Mouse (Mus musculus): ENCODE data around the gene Cmip. TPM values are rescaled to one million over a fixed set of nuclear protein-coding genes. Genes with fewer than 3 reads are reported as not detected.

Cmip gene
- total and polyA plus RNA-seq, 3 experiments = 17.0 to 71.8 TPM; not detected in 1

GRCm38 (mm10) chr8:117233199-117233598 lies 23.7 kb upstream of the Cmip start:
- DNase-seq (ENCODE audit: low read depth, low spot score) = peak; percentile 64
- H3K9me3 ChIP-seq (replicated peaks; ENCODE audit: insufficient read depth, low read length) = no peaks in the 10 kb centered on the region
- no peak overlapping the region for H3K4me3 ChIP-seq (ENCODE audit: control insufficient read depth in 1 of 2, insufficient read depth in 1 of 2, low read depth in 2 of 2, low read length in 2 of 2)
- H3K79me2 ChIP-seq (ENCODE audit: control insufficient read depth, insufficient read depth, low read length, poor library complexity) = no peaks in the 10 kb centered on the region
- H3K27me3 ChIP-seq (ENCODE audit: control insufficient read depth in 1 of 2, insufficient read depth in 2 of 2, low read length in 2 of 2) = no peaks in the 10 kb centered on the region
- H3K27ac ChIP-seq (ENCODE audit: control insufficient read depth, low read depth, low read length) = no peak overlapping the region
- peaks cover 0 to 6% of the 10 kb centered on the region in 2 experiments; a peak in 2 of 4 replicates for H3K36me3 ChIP-seq (ENCODE audit: control insufficient read depth in 1 of 2, insufficient read depth in 2 of 2, low read length in 2 of 2)
- H3K4me1 ChIP-seq (ENCODE audit: control insufficient read depth in 1 of 2, insufficient read depth in 2 of 2, low read length in 2 of 2) = peaks cover 2 to 11% of the 10 kb centered on the region in 2 experiments; a peak in 3 of 4 replicates
- TF ChIP-seq CTCF (IDR thresholded peaks at IDR 0.05 in 2 of 3, conservative IDR thresholded peaks at IDR 0.05 in 1 of 3; ENCODE audit: control insufficient read depth in 1 of 3, insufficient read depth in 1 of 3, low read depth in 2 of 3, low read length in 3 of 3, poor library complexity in 1 of 3, severe bottlenecking in 1 of 3) (peak in 2 of 3 experiments; percentile 29 to 55; a peak in 4 of 6 replicates), TAL1 (IDR thresholded peaks at IDR 0.05; ENCODE audit: low read length) (no peak), MEF2A (IDR thresholded peaks at IDR 0.05; ENCODE audit: extremely low read depth, insufficient replicate concordance, low read depth, low read length, poor library complexity, severe bottlenecking) (no peak), CHD1 (IDR thresholded peaks at IDR 0.05; ENCODE audit: low read depth, low read length) (no peak), SMC3 (IDR thresholded peaks at IDR 0.05; ENCODE audit: low read depth, low read length) (0 out of 2 replicates have a peak, but pooled peaks have one; percentile 11), POLR2AphosphoS2 (IDR thresholded peaks at IDR 0.05; ENCODE audit: low read length) (no peak)
- H3K9ac ChIP-seq (ENCODE audit: control insufficient read depth, low read depth, low read length, poor library complexity, severe bottlenecking) = no peak overlapping the region

GRCm38 (mm10) chr8:117236531-117236930 lies 20.3 kb upstream of the Cmip start:
- H3K27ac ChIP-seq (ENCODE audit: control insufficient read depth, low read depth, low read length) = no peak overlapping the region
- peaks cover 2 to 11% of the 10 kb centered on the region in 2 experiments; a peak in 3 of 4 replicates for H3K4me1 ChIP-seq (ENCODE audit: control insufficient read depth in 1 of 2, insufficient read depth in 2 of 2, low read length in 2 of 2)
- H3K36me3 ChIP-seq (ENCODE audit: control insufficient read depth in 1 of 2, insufficient read depth in 2 of 2, low read length in 2 of 2) = peaks cover 0 to 6% of the 10 kb centered on the region in 2 experiments; a peak in 2 of 4 replicates
- TF ChIP-seq ELF1 (IDR thresholded peaks at IDR 0.05; ENCODE audit: low read depth, low read length) (no peak), BHLHE40 (IDR thresholded peaks at IDR 0.05; ENCODE audit: borderline replicate concordance, low read depth, low read length) (no peak), ZKSCAN1 (IDR thresholded peaks at IDR 0.05; ENCODE audit: low read depth, low read length) (no peak), CTCF (IDR thresholded peaks at IDR 0.05 in 2 of 3, conservative IDR thresholded peaks at IDR 0.05 in 1 of 3; ENCODE audit: control insufficient read depth in 1 of 3, insufficient read depth in 1 of 3, low read depth in 2 of 3, low read length in 3 of 3, poor library complexity in 1 of 3, severe bottlenecking in 1 of 3) (no peak), TAL1 (IDR thresholded peaks at IDR 0.05; ENCODE audit: low read length) (no peak), RCOR1 (IDR thresholded peaks at IDR 0.05; ENCODE audit: low read depth, low read length) (no peak), NELFE (IDR thresholded peaks at IDR 0.05; ENCODE audit: low read depth, low read length) (no peak), MEF2A (IDR thresholded peaks at IDR 0.05; ENCODE audit: extremely low read depth, insufficient replicate concordance, low read depth, low read length, poor library complexity, severe bottlenecking) (no peak), SIN3A (IDR thresholded peaks at IDR 0.05; ENCODE audit: low read length) (no peak), RAD21 (IDR thresholded peaks at IDR 0.05; ENCODE audit: low read depth, low read length) (no peak), MAX (IDR thresholded peaks at IDR 0.05; ENCODE audit: low read length) (no peak), USF1 (IDR thresholded peaks at IDR 0.05; ENCODE audit: low read depth, low read length) (no peak)
- H3K79me2 ChIP-seq (ENCODE audit: control insufficient read depth, insufficient read depth, low read length, poor library complexity) = no peaks in the 10 kb centered on the region
- H3K27me3 ChIP-seq (ENCODE audit: control insufficient read depth in 1 of 2, insufficient read depth in 2 of 2, low read length in 2 of 2) = no peaks in the 10 kb centered on the region; a peak in 1 of 4 replicates
- H3K9me3 ChIP-seq (replicated peaks; ENCODE audit: insufficient read depth, low read length) = no peaks in the 10 kb centered on the region
- no peak overlapping the region for H3K4me3 ChIP-seq (ENCODE audit: control insufficient read depth in 1 of 2, insufficient read depth in 1 of 2, low read depth in 2 of 2, low read length in 2 of 2)
- H3K9ac ChIP-seq (ENCODE audit: control insufficient read depth, low read depth, low read length, poor library complexity, severe bottlenecking) = no peak overlapping the region
- DNase-seq (ENCODE audit: low read depth, low spot score) = no peak

All from MEL (cell line).